Mouse (Mus musculus): ENCODE measurements around the gene Ube2cbp.

DNA sequence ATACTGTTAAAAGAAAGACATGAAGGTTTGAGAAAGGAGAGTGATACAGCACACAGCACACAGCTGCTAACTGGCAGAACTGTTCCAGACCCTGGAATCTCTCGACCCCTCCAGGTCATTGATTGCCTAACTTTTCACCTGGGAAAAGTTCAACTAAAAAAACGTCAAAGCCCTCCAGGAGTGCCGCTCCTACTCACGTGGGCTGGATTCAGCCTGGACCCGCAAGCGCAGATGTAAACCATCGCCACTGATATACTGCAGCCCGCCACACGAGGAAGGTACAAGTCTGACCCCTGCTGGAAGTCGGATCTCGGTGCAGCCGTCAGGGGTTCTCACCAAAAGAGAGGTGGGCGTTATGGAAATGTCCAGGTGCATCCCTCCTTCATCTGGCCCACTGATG lies 13.1 kb downstream of the Ube2cbp start:
- TF ChIP-seq POLR2A (IDR thresholded peaks at IDR 0.05; ENCODE audit: low read depth, low read length) (no peak), CTCF (conservative IDR thresholded peaks at IDR 0.05; ENCODE audit: insufficient read depth, insufficient read length, low read depth, low read length) (peak; percentile 85)

Data from kidney, adult 2 months (tissue).